Mouse (Mus musculus) myocyte (in vitro differentiated cells): Measurements from ENCODE around the gene Naa38.

ENCODE experiments used
- E2F4 ChIP-seq: IDR thresholded peaks from one replicate; pipeline ENCODE4 v1.6.1; 2011; ENCODE audit warnings: mild to moderate bottlenecking, control low read depth, moderate library complexity; ENCODE audit not compliant: insufficient read depth
- MAX ChIP-seq: IDR thresholded peaks from one replicate; pipeline ENCODE4 v1.6.1; 2011; ENCODE audit warnings: low read depth, mild to moderate bottlenecking, control low read depth
- MYOD1 ChIP-seq, 3 experiments: IDR thresholded peaks; one replicate each; pipeline ENCODE4 v1.6.1; 2011; ENCODE audit warnings: control low read depth in 2 of 3, low read depth in 2 of 3, mild to moderate bottlenecking in 2 of 3, moderate library complexity in 1 of 3; ENCODE audit not compliant: insufficient read length in 2 of 3, control insufficient read depth in 1 of 3
- POLR2A ChIP-seq: IDR thresholded peaks from one replicate; pipeline ENCODE4 v1.6.1; 2011; ENCODE audit warnings: low read depth, mild to moderate bottlenecking, control low read depth, moderate library complexity; ENCODE audit not compliant: insufficient read length
- POLR2AphosphoS2 ChIP-seq: IDR thresholded peaks from one replicate; pipeline ENCODE4 v1.6.1; 2011; ENCODE audit warnings: low read depth, control low read depth; ENCODE audit not compliant: insufficient read length
- REST ChIP-seq: IDR thresholded peaks from one replicate; pipeline ENCODE4 v1.6.1; 2011; ENCODE audit warnings: mild to moderate bottlenecking, control low read depth, moderate library complexity; ENCODE audit not compliant: insufficient read depth, insufficient read length
- TCF12 ChIP-seq: IDR thresholded peaks from one replicate; pipeline ENCODE4 v1.6.1; 2011; ENCODE audit warnings: mild to moderate bottlenecking, control low read depth; ENCODE audit not compliant: poor library complexity, insufficient read depth, severe bottlenecking
- USF1 ChIP-seq: IDR thresholded peaks from one replicate; pipeline ENCODE4 v1.6.1; 2011; ENCODE audit warnings: low read depth, mild to moderate bottlenecking, control low read depth, moderate library complexity

DNA sequence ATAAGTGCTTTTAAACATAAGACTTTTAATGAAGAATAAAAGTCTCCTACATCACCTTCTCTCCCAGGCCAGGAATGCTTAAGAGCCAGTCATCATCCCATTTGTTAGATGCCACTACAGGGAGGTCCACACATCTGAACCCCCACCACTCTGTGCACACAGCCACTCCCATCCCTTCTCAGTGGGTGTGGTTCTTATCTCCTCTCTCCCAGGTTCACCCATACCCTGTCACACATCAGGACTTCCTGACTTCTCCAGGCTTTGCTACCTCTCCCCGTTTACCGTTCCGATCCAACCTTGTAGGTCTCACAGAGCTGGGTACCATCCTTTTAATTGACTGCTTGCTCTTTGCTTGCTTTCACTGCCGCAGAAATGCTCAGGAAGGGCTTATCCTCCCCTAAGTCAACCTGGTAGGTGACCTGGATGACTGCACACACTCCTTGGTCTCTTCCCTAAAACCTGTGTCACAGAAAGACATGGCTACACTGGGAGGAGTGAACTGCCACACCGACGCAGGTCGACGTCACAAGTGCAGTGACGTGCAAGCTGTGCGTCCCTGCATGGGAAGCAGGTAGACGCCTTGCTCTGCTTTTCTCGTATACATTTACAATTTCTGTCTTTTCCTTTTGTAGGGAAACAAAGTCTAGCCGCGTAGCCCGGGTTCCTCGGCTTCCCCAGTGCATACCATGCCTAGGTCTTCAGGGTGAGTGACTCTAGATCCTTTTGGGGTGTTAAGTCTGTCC lies 21.9 kb upstream of the Naa38 start:
- TF ChIP-seq E2F4 (no peak), TCF12 (no peak), MYOD1 (IDR thresholded peaks at IDR 0.05; ENCODE audit: control insufficient read depth in 1 of 3, insufficient read length in 2 of 3, low read depth in 2 of 3) (no peak), USF1 (no peak), POLR2A (no peak), MAX (no peak), REST (no peak), POLR2AphosphoS2 (no peak)
